Mouse (Mus musculus) bone marrow macrophage, adult 2 months (primary cell): ENCODE measurements around the gene Platr17. TPM values are rescaled to one million over a fixed set of nuclear protein-coding genes. Genes with fewer than 3 reads are reported as not detected.

Source experiments
- H3K27ac ChIP-seq: 2 replicates; pipeline ENCODE4 v1.5.1; 2012; ENCODE audit warnings: low read depth, low read length; ENCODE audit not compliant: insufficient read depth
- H3K4me1 ChIP-seq: 2 replicates; pipeline ENCODE4 v1.6.1; 2012; ENCODE audit warnings: low read length; ENCODE audit not compliant: control insufficient read depth, insufficient read depth
- H3K4me3 ChIP-seq: 2 replicates; pipeline ENCODE4 v1.5.1; 2012; ENCODE audit warnings: mild to moderate bottlenecking, low read length, moderate library complexity; ENCODE audit not compliant: insufficient read depth
- CTCF ChIP-seq: IDR thresholded peaks from 2 replicates; pipeline ENCODE4 v1.5.1; 2012; ENCODE audit warnings: low read depth, mild to moderate bottlenecking, low read length, moderate library complexity
- POLR2A ChIP-seq: IDR thresholded peaks from 2 replicates; pipeline ENCODE4 v1.6.1; 2012; ENCODE audit warnings: mild to moderate bottlenecking, low read depth, low read length, borderline replicate concordance
- polyA plus RNA-seq: library from polyadenylated mRNA; stranded (reverse); fragments of >200 nt; gene quantifications from 2 replicates; pipeline ENCODE4 v1.2.4, GENCODE M21; 2012; ENCODE audit not compliant: missing spikeins, insufficient read depth, insufficient read length

Platr17 gene
- polyA plus RNA-seq, 1 experiment: 3.5 TPM

DNA sequence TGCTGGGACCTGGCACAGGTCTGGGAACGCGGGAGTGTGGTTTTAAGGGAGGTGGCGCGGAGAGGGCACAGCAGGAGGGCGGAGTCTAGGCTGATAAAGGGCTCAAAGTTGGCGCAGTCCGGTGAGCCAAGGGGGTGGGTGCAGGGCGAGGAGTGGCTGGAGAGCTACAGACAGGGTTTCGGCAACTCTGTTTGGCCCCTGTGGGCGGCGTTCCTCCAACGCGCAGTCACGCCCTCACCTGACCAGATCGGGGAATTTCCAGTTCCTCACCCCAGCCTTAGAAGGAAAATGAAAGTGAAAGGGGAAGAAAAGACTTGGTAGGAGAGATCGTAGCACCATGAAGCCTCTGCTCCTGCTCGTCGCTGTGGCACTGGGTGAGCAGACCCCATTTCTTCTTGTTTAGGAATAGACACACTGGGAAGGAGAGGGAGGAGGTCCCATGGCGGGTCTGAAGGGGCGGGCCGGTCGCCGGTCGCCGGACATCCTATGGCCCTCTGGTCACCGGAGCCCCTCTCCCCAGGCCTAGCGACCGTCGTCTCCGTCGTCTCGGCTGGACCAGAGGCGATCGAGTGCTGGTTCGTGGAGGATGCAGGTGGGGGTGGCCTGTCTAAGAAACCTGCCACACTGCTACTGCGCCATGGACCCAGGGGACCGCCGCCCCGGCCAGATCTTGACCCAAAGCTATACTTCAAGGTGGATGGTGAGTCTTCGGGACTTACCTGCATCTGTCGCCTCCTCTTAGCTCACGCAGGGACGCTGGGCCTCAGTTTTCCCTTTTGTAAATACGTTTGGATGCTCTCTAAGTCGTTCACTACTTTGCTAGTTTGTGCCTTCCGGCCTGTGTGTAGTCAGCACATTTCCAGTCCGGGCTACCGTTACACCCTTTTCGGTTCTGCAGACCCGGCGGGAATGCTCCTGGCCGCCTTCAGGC lies 14.7 kb downstream of the Platr17 start:
- Histone ChIP-seq H3K4me3 (peak overlapping the region; percentile 77), H3K4me1 (peaks cover 7% of the 10 kb centered on the region), H3K27ac (peak overlapping the region; percentile 70)
- TF ChIP-seq CTCF (no peak), POLR2A (no peak)

DNA sequence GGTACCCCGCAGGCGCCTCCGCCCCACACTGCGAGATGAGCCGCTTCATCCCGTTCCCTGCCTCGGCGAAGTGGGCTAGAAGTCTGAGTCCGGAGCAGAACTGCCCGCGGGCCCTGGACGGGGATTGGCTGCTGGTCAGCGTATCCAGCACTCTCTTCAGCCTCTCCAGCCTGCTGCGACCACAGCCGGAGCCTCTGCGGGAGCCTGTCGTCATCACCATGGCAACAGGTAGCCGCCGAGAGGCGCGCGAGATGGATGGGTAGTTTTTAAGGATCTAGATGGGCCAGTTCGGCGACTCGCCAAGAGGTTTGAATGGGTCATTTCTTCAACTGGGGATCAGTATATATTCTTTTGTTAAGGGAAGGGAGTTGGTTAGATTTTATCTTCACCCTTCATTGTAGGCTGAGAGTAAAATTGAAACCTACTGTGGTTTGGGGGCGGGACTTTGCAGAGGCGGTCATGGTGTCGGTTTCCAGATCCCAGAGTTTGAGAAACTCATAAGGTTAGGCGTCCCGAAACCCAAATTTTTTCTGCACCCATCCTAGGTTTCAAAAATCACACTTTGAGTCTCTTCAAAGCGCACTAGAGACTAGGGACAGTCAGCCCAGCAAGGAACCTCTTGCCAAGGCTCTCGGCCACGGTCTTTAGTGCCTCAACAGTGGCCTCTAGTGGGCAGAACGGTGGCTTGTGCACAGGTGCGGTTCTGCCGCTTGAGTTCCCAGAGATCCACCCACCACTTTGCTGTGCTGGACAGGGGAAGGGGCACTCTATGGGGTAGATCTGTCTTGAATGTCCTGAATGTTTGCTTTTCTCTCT lies 15.6 kb downstream of the Platr17 start:
- Histone ChIP-seq H3K4me3 (peak overlapping the region; percentile 77), H3K4me1 (peaks cover 5% of the 10 kb centered on the region), H3K27ac (peak overlapping the region; percentile 70)
- TF ChIP-seq POLR2A (no peak), CTCF (peak; percentile 76; the same call in 1 of the 2 replicates)

DNA sequence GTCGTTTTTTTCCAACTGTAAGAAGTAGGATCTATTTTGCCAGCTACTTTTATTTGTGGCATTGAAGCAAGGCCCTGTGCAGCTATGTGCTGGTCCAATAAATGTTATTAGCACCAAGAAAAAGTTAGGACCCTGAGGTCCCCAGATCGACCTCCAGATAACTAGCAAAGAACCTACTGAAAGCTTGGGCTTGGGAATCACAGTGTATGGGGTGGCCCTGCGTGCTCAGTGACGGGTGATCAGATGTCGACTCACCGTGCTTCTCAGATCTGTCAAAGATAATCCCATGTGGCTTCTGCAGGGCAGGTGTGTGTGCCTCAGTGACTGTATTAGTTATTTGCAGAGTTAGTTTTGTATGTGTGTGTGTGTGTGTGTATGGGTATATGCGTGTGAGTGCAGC lies 16.4 kb downstream of the Platr17 start:
- Histone ChIP-seq H3K4me3 (no peak overlapping the region), H3K27ac (no peak overlapping the region), H3K4me1 (peaks cover 5% of the 10 kb centered on the region)
- no peak for TF ChIP-seq POLR2A
- TF ChIP-seq CTCF: no peak

DNA sequence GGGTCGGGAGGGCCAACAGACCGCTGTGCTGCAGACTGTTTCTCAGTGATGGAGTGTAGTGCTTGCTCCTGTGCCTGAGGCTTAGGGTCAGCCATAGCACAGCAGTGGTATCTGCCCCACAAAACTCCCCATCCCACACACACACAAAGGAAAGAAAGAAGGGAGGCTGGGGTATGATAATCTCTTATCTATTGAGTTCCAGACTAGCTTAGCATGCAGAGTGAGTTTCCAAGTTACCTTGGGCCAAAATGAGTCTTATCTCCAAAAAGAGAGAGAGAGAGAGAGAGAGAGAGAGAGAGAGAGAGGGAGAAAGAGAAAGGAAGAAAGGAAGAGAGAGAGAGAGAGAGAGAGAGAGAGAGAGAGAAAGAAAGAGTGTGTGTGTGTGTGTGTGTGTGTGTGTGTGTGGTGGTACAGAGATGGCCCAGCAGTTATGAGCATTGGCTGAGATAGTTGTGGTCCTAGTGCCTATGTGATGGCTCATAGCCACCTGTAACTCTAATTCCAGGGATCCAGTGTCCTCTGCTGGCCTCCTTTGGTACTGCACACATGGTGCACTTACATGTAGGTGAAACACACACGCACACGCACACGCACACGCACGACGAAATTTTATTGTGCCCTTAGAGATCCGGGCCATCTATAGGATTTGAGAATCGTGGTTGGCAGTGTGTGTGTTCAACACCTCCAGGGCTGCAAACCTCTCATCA lies 19.8 kb downstream of the Platr17 start:
- no peak for TF ChIP-seq POLR2A
- TF ChIP-seq CTCF: no peak
- H3K27ac ChIP-seq: no peak overlapping the region
- H3K4me3 ChIP-seq: no peak overlapping the region
- no peaks in the 10 kb centered on the region for H3K4me1 ChIP-seq

DNA sequence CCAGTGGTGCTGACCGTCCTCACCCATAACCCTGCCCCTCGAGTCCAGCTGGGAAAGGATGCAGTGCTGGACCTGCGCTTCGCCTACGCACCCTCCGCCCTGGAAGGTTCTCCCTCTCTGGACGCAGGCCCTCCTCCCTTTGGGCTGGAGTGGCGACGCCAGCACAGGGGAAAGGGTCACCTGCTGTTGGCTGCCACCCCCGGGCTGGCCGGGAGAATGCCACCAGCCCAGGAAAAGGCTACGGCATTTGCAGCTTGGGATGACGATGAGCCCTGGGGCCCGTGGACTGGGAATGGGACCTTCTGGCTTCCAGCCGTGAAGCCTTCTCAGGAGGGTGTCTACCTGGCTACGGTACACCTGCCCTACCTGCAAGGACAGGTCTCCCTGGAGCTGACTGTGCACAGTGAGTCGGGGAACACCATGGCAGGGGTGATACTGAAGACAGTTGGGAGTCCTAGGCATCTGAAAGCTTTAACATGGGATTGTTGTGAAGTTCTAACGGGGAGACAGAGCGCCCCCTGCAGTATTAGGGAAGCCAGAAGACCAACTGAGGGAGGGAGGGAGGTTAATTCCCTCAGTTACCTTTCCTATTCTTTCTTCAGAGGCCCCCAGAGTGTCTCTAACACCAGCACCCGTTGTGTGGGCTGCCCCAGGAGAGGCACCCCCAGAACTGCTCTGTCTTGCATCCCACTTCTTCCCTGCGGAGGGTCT lies 20.6 kb downstream of the Platr17 start:
- TF ChIP-seq POLR2A: no peak
- TF ChIP-seq CTCF: no peak
- Histone ChIP-seq H3K4me1 (no peaks in the 10 kb centered on the region), H3K4me3 (no peak overlapping the region), H3K27ac (no peak overlapping the region)

DNA sequence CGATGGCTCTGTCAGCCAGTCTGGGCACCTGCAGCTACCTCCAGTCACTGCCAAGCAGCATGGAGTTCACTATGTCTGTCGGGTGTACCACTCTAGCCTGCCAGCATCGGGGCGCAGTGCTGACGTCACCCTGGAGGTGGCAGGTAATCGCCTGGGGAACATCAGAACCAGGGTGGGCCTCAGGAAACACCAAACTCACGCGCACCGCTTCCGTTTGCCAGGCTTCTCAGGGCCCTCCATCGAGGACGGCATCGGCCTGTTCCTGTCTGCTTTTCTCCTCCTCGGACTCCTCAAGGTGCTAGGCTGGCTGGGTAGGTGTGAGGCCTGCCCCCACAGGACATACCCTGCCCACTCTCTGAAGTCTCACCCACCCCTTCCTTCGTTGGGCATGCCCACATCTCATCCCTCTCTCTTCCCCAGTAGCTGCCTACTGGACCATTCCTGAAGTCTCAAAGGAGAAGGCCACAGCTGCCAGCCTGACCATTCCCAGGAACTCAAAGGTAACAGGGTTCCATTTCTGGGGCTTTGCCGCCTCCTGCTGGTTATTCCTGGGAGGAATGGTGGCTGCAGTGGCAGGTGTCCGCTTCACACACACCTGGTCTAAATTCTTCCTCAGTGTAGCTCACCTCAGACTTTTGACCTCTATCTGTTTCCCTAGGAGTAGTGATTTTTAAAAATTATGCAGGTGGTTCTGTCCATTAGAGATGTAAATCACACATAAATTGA lies 21.4 kb downstream of the Platr17 start:
- no peak overlapping the region for H3K4me3 ChIP-seq
- no peak overlapping the region for H3K27ac ChIP-seq
- H3K4me1 ChIP-seq: no peaks in the 10 kb centered on the region
- no peak for TF ChIP-seq POLR2A
- no peak for TF ChIP-seq CTCF

DNA sequence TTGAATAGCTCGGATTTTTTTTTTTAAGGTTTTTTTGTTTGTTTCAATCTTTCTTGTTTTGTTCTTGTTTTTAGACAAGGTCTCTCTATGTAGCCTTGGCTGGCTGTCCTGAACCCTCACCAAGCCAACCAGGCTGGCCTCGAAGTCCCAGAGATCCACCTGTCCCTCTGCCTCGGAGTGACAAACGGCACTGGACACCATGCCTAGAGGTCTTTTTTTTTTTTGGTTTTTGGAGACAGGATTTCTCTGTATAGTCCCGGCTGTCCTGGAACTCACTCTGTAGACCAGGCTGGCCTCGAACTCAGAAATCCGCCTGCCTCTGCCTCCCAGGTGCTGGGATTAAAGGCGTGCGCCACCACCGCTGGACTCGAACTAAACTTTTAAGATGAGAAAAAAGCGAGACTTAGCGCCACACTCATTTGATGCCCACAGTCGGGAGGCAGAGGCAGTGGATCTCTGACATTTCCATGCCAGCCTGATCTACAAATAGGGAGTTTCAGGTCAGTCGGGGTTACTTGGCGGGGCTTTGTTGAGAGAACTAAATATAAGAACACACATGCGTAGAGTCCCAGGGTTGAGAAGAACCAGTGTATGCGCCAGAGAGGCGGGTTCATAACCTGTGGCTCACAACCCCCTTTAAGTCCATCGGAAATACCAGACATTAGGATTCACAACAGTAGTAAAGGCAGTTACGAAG lies 23.5 kb downstream of the Platr17 start:
- no peak overlapping the region for H3K27ac ChIP-seq
- H3K4me3 ChIP-seq: peak overlapping the region; percentile 96
- peaks cover 6% of the 10 kb centered on the region for H3K4me1 ChIP-seq
- no peak for TF ChIP-seq POLR2A
- no peak for TF ChIP-seq CTCF
